In the genomic region with DNA sequence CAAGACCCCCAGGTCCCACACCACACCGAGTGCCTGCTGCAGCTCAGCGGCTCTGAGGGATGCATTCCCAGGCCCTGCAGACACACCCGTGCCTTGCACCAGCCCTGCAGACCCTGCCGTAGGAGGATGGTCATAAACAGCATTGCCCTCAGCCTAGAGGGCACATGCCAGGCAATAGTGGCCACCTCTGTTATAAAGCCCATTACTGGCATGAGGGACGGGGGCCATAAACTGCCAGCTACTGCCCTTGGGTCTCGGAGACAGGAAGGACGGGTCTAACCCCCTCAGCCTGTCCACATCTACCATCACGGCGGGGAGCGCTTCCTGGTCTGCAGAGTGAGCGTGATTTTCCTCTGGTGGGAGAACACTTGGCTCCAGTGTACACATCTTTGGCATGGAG, we compare ENCODE assay signal across 32 mouse cellular contexts. TPM values are rescaled to one million over a fixed set of nuclear protein-coding genes. Genes with fewer than 3 reads are reported as not detected.
"Had no signal": no experiment of that assay in that cellular context is flagged by ENCODE, and none has a peak within 500 bp of the region (broad histone marks: within the 10 kb centered on the region; RNA-seq: fewer than 3 reads in every experiment).

No protein-coding gene starts in this region.

- H3K9ac ChIP-seq: limb, embryonic 12.5 days; limb, embryonic 13.5 days; limb, embryonic 15.5 days; liver, embryonic 12.5 days; liver, embryonic 13.5 days; liver, embryonic 14.5 days; liver, embryonic 15.5 days; liver, postnatal 0 days; lung, embryonic 14.5 days; lung, embryonic 15.5 days; midbrain, embryonic 12.5 days; midbrain, embryonic 13.5 days; midbrain, embryonic 15.5 days; neural tube, embryonic 12.5 days had no signal

- H3K27ac ChIP-seq: limb, embryonic 10.5 days; limb, embryonic 12.5 days; limb, embryonic 13.5 days; limb, embryonic 15.5 days; liver, embryonic 12.5 days; liver, embryonic 13.5 days; liver, embryonic 14.5 days; liver, embryonic 15.5 days; lung, embryonic 15.5 days; macrophage; midbrain, embryonic 12.5 days; midbrain, embryonic 13.5 days; midbrain, embryonic 15.5 days; neural tube, embryonic 12.5 days had no signal

- H3K4me3 ChIP-seq: limb, embryonic 10.5 days; limb, embryonic 12.5 days; limb, embryonic 13.5 days; limb, embryonic 15.5 days; liver, embryonic 12.5 days; liver, embryonic 13.5 days; liver, embryonic 15.5 days; lung, embryonic 15.5 days; megakaryocyte, embryonic 14.5 days; midbrain, embryonic 12.5 days; midbrain, embryonic 13.5 days; midbrain, embryonic 15.5 days; myocyte; neural tube, embryonic 12.5 days had no signal

- H3K4me2 ChIP-seq: limb, embryonic 12.5 days; limb, embryonic 13.5 days; limb, embryonic 15.5 days; liver, embryonic 11.5 days; liver, embryonic 12.5 days; liver, embryonic 13.5 days; liver, embryonic 15.5 days; lung, embryonic 14.5 days; lung, embryonic 15.5 days; midbrain, embryonic 12.5 days; midbrain, embryonic 13.5 days; midbrain, embryonic 15.5 days; neural tube, embryonic 12.5 days had no signal

- H3K27me3 ChIP-seq: limb, embryonic 12.5 days; limb, embryonic 13.5 days; limb, embryonic 15.5 days; liver, embryonic 12.5 days; liver, embryonic 13.5 days; liver, embryonic 15.5 days; lung, embryonic 15.5 days; megakaryocyte, embryonic 14.5 days; midbrain, embryonic 12.5 days; midbrain, embryonic 13.5 days; midbrain, embryonic 15.5 days; neural tube, embryonic 12.5 days had no signal

- DNase-seq: left cerebral cortex, postnatal 4 days; liver; liver, embryonic 13.5 days; liver, postnatal 0 days; lung, adult 18-20 months; lung, adult 2 months; lung, embryonic 14.5 days; lung, postnatal 10 days; lung, postnatal 14 days; lung, postnatal 36 days; lung, postnatal 4 days; midbrain, embryonic 14.5 days had no signal

- ATAC-seq: liver, embryonic 12.5 days; liver, postnatal 0 days; lung, postnatal 0 days; midbrain, embryonic 13.5 days; midbrain, embryonic 15.5 days; midbrain, embryonic 16.5 days had no signal

- H3K9me3 ChIP-seq: limb, embryonic 10.5 days; limb, embryonic 13.5 days; limb, embryonic 15.5 days; liver, embryonic 12.5 days; liver, embryonic 13.5 days; liver, embryonic 15.5 days; lung, embryonic 15.5 days; midbrain, embryonic 12.5 days; midbrain, embryonic 13.5 days; midbrain, embryonic 15.5 days had no signal

- H3K4me1 ChIP-seq: limb, embryonic 10.5 days; limb, embryonic 12.5 days; limb, embryonic 13.5 days; limb, embryonic 15.5 days; liver, embryonic 13.5 days; liver, embryonic 15.5 days; lung, embryonic 15.5 days; midbrain, embryonic 12.5 days; neural tube, embryonic 12.5 days had no signal

RNA-seq across cellular contexts. Expression of a gene that starts 54.8 kb away (rescaled TPM):
- total RNA-seq: megakaryocyte, adult 5-6 weeks; monocyte, adult 5-6 weeks had no signal
- polyA plus RNA-seq: macrophage had no signal
